Mouse (Mus musculus): ENCODE measurements around the gene Tm6sf1. TPM values are rescaled to one million over a fixed set of nuclear protein-coding genes. Genes with fewer than 3 reads are reported as not detected.

The Tm6sf1 gene
- polyA plus RNA-seq, 1 experiment from 2014 or later = 6.9 TPM

DNA sequence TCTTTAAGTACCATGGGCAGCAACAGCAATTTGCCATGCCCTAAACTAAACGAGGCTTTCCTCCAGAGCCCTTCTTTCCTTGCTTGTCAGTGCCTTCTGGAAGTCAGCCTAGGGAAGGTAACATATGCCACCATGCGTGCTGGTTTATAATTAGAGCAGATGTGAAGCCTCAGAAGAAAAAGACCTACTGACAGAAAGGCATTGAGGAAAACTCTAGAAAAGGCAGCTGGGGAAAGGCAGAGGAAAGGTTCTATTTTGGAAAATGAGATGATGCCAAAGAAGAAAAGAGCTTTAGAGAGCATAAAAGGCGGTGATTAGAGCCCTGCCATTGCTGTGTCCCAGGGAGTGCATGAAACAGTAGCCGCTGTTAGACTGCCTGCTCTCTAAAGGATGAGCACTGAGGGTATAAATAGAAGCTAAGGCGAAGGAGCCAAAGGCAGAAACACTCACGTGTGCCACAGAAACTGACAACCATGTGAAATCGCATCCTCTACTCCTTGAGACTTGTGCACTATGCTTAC, 18.1 kb upstream of the Tm6sf1 start:
- no peak overlapping the region for H3K9ac ChIP-seq

DNA sequence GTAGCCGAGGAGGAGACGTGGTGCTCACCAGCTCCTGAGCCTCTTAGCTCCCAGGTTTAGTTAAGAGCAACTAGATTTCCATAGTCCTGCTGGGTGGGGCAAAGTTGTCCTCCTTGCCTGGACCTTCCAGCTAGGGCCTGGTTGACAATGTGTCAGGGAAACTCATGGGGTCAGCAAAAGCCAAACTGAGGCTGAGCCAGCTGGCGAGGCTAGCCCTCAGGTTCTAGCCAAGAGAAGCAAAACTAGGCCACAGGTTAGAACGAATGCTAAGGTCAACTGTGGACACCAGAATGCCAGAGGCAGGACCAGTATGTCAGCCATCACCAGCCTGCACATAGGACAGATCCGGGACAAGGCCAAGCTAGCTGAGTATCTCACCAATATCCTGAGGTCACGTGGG, 17.4 kb upstream of the Tm6sf1 start:
- ATAC-seq (ENCODE audit: low read depth) = no peak
- Histone ChIP-seq H3K9me3 (replicated peaks) (no peaks in the 10 kb centered on the region), H3K4me3 (replicated peaks) (no peak overlapping the region), H3K27ac (no peak overlapping the region), H3K9ac (no peak overlapping the region), H3K4me2 (no peak overlapping the region), H3K27me3 (no peaks in the 10 kb centered on the region), H3K36me3 (no peaks in the 10 kb centered on the region), H3K4me1 (replicated peaks) (no peaks in the 10 kb centered on the region)
- WGBS (ENCODE audit: insufficient replicate concordance) = 64% methylated on average over 6 of the region's 6 CpGs
- DNase-seq = no peak

More for the DNA sequence above, 18.1 kb upstream of the Tm6sf1 start:
- Histone ChIP-seq H3K4me1 (replicated peaks) (no peaks in the 10 kb centered on the region), H3K9me3 (replicated peaks) (no peaks in the 10 kb centered on the region), H3K4me3 (replicated peaks) (no peak overlapping the region), H3K27ac (no peak overlapping the region), H3K36me3 (no peaks in the 10 kb centered on the region), H3K4me2 (no peak overlapping the region), H3K27me3 (no peaks in the 10 kb centered on the region)
- ATAC-seq (ENCODE audit: low read depth) (no peak), DNase-seq (no peak)
- 51% methylated on average over 7 of the region's 7 CpGs for WGBS (ENCODE audit: insufficient replicate concordance)

DNA sequence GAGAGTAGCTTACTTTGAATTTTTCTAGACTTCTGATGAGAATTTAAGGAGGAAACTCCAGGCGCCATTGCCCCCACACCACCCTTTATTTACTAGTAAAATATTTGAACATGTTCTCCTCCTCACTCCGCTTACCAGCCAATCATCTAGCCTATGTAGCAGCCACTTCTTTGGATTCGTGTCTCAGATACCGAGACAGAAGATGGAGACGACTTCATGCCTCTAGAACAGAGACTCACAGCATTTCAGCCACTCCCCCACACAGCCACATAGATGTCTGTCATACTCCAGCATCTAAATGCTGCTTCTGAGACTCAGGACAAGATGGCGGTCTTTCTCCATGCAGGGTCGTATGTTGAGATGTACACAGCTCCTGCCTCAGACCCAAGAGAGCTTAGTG, 16.7 kb upstream of the Tm6sf1 start:
- DNase-seq (no peak), ATAC-seq (ENCODE audit: low read depth) (no peak)
- H3K4me3 ChIP-seq (replicated peaks) = no peak overlapping the region
- H3K27ac ChIP-seq = no peak overlapping the region
- 0 out of 2 replicates have a peak, but pooled peaks cover under 1% of the 10 kb centered on the region for H3K27me3 ChIP-seq
- no peak overlapping the region for H3K4me2 ChIP-seq
- H3K9ac ChIP-seq = no peak overlapping the region
- no peaks in the 10 kb centered on the region for H3K9me3 ChIP-seq (replicated peaks)
- 70% methylated on average over 7 of the region's 7 CpGs for WGBS (ENCODE audit: insufficient replicate concordance)
- H3K4me1 ChIP-seq (replicated peaks) = no peaks in the 10 kb centered on the region
- H3K36me3 ChIP-seq = no peaks in the 10 kb centered on the region

DNA sequence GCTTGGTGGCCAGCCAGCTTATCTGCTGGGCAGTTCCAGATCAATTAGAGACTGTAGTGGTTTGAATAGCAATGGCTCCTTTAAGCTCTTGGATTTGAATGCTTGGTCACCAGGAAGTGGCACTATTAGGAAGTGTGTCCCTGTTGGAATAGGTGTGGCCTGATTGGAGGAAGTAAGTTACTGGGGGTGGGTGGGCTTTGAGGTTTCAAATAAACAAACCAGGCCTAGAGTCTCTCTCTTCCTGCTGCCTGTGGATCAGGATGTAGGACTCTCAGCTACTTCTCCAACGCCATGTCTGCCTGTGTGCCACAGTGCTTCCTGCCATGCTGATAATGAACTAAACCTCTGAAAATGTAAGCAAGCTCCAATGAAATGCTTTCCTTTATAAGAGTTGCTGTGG, 15.8 kb upstream of the Tm6sf1 start:
- ATAC-seq (ENCODE audit: low read depth) = no peak
- no peak for DNase-seq
- Histone ChIP-seq H3K27ac (no peak overlapping the region), H3K9ac (no peak overlapping the region), H3K4me3 (replicated peaks) (no peak overlapping the region), H3K36me3 (no peaks in the 10 kb centered on the region), H3K4me1 (replicated peaks) (no peaks in the 10 kb centered on the region), H3K9me3 (replicated peaks) (no peaks in the 10 kb centered on the region), H3K4me2 (no peak overlapping the region), H3K27me3 (peaks cover 9% of the 10 kb centered on the region; the same call in 1 of the 2 replicates)
- 30% methylated on average over 1 of the region's 1 CpGs for WGBS (ENCODE audit: insufficient replicate concordance)

DNA sequence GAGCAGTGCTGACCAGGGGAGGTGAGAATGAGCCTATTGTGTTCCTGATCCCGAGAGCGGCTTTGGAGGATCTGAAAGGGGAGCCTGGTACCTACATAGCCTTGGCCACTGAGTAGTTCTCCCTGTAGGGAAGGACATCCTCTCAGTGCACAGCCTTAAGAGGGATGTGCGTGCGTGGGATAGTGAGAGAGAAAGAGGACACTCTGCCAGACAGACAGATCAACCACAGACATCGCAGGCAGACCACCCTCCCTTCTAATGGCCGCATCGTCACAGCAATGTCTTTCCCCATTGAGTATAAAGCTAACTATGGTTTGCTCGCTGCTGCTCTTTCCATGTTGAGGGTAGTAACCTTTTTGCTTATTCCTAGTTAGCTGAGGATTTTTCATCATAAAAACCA, 14.9 kb upstream of the Tm6sf1 start:
- Histone ChIP-seq H3K4me1 (replicated peaks) (no peaks in the 10 kb centered on the region), H3K4me3 (replicated peaks) (no peak overlapping the region), H3K9me3 (replicated peaks) (no peaks in the 10 kb centered on the region), H3K36me3 (no peaks in the 10 kb centered on the region), H3K9ac (no peak overlapping the region), H3K27ac (no peak overlapping the region), H3K27me3 (peaks cover 9% of the 10 kb centered on the region; the same call in 1 of the 2 replicates), H3K4me2 (no peak overlapping the region)
- WGBS (ENCODE audit: insufficient replicate concordance) = 74% methylated on average over 8 of the region's 8 CpGs
- ATAC-seq (ENCODE audit: low read depth) = no peak
- no peak for DNase-seq

DNA sequence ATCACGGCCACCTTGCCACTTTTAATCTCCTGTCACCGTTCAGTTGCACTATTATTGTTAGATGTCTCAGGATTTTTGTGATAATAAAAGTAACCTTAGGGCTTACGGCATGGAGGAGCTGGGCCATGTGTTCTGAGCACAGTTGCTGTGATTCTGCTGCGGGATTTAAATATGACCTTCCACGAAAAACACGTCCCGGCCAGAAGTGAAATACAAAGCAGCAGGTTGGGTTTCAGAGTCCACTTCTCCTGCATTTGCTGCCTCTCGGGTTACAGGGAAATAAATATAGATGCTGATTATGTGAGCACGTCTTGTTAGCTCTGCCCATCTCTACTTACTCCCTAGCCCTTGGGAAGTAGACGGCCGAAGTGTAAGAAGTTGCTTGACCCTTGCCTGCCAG, 14.0 kb upstream of the Tm6sf1 start:
- WGBS (ENCODE audit: insufficient replicate concordance) = 72% methylated on average over 11 of the region's 11 CpGs
- no peak for ATAC-seq (ENCODE audit: low read depth)
- no peaks in the 10 kb centered on the region for H3K4me1 ChIP-seq (replicated peaks)
- no peaks in the 10 kb centered on the region for H3K36me3 ChIP-seq
- DNase-seq = no peak
- H3K27ac ChIP-seq = no peak overlapping the region
- H3K9me3 ChIP-seq (replicated peaks) = no peaks in the 10 kb centered on the region
- H3K27me3 ChIP-seq = peaks cover 9% of the 10 kb centered on the region; the same call in 1 of the 2 replicates
- H3K4me3 ChIP-seq (replicated peaks) = no peak overlapping the region
- H3K4me2 ChIP-seq = no peak overlapping the region
- H3K9ac ChIP-seq = no peak overlapping the region

DNA sequence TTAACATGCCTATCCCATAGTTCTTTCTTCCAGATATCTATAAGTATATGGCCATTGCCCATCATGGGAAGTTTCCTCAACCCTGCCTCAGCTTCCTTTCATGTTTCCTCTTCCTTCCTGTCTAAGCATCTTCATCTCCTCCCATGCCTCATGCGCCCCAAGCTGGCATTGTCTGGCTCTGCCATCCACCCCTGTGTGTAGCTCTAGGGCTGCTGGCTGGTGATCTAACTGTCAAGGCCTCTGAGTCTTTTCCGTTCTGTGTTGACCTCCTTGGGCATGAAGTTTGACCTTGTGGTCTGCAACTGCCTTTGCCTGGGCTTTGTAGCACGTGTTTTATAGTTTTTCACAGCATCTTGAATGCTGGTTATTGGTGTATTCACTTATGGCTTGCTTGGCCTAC, 13.5 kb upstream of the Tm6sf1 start:
- Histone ChIP-seq H3K4me2 (no peak overlapping the region), H3K27me3 (peaks cover 9% of the 10 kb centered on the region; the same call in 1 of the 2 replicates), H3K4me1 (replicated peaks) (no peaks in the 10 kb centered on the region), H3K27ac (no peak overlapping the region), H3K36me3 (no peaks in the 10 kb centered on the region), H3K9ac (no peak overlapping the region), H3K9me3 (replicated peaks) (no peaks in the 10 kb centered on the region), H3K4me3 (replicated peaks) (no peak overlapping the region)
- no peak for DNase-seq
- ATAC-seq (ENCODE audit: low read depth) = no peak
- 61% methylated on average over 3 of the region's 3 CpGs for WGBS (ENCODE audit: insufficient replicate concordance)

DNA sequence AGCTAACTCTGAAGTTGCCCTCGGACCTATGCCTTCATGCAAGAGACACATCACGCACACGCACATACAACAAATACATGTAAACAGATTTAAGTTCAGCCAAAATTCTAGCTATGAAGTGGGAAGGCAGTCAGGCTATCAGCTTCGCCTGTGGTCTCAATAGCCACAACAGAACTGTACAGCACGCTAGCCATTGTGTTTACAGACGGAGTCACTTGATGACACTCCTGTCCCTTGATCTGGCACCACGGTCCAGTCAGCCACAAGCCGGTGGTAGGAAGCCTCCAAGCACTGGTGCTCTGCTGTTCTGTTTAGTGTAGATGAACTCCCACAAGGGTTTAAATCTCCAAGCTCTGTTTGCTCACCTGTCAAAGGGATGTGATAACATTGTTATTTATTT, 12.8 kb upstream of the Tm6sf1 start:
- no peak overlapping the region for H3K27ac ChIP-seq
- H3K27me3 ChIP-seq = peaks cover 9% of the 10 kb centered on the region; the same call in 1 of the 2 replicates
- no peaks in the 10 kb centered on the region for H3K4me1 ChIP-seq (replicated peaks)
- H3K9me3 ChIP-seq (replicated peaks) = no peaks in the 10 kb centered on the region
- no peak overlapping the region for H3K4me3 ChIP-seq (replicated peaks)
- no peak overlapping the region for H3K9ac ChIP-seq
- DNase-seq = no peak
- H3K4me2 ChIP-seq = no peak overlapping the region
- WGBS (ENCODE audit: insufficient replicate concordance) = 67% methylated on average over 8 of the region's 8 CpGs
- no peaks in the 10 kb centered on the region for H3K36me3 ChIP-seq
- ATAC-seq (ENCODE audit: low read depth) = no peak

DNA sequence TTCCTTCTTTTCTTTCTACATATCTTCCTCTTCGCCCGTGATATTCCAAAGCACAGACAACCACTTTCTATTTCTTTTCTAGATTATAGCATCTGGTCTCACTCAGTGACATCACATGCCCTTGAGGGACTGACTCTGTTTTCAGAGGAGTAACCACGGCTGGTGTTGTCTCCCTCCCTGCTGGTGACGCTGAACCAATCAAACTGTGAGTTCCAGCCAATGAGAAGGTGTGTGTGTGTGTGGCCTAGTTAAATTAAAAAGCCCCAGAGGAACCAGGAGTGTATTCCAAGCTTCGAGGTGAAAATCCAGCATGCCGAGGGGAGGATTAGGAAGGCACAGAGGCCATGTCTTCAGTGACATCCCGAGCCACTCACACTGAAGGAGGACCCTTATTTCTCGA, 11.8 kb upstream of the Tm6sf1 start:
- no peak overlapping the region for H3K9ac ChIP-seq
- no peak overlapping the region for H3K4me3 ChIP-seq (replicated peaks)
- no peak overlapping the region for H3K27ac ChIP-seq
- H3K36me3 ChIP-seq = no peaks in the 10 kb centered on the region
- WGBS (ENCODE audit: insufficient replicate concordance) = 50% methylated on average over 8 of the region's 8 CpGs
- H3K9me3 ChIP-seq (replicated peaks) = no peaks in the 10 kb centered on the region
- H3K4me1 ChIP-seq (replicated peaks) = no peaks in the 10 kb centered on the region
- no peak for DNase-seq
- H3K4me2 ChIP-seq = no peak overlapping the region
- H3K27me3 ChIP-seq = peaks cover 9% of the 10 kb centered on the region; the same call in 1 of the 2 replicates
- ATAC-seq (ENCODE audit: low read depth) = no peak

DNA sequence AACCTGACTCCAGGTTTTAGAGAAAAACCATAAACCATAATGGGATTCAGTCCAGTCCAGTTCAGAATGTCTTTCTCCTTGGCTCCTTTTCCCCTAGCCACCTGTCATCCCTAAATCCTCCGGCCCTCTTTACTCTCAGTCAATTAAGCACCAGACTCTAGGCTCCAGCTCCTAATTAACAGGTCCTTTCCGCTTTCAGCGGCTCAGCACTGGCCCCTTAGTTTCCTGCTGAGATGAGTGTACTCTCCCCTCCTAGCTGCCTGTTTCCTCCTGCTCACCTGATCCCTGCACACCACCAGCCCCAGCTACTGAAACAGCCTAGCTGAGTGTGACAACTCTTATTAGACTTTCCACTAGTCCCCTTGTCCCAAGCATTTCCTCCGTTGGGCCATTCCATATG, 11.0 kb upstream of the Tm6sf1 start:
- H3K9ac ChIP-seq = no peak overlapping the region
- no peaks in the 10 kb centered on the region for H3K4me1 ChIP-seq (replicated peaks)
- H3K9me3 ChIP-seq (replicated peaks) = no peaks in the 10 kb centered on the region
- H3K4me2 ChIP-seq = no peak overlapping the region
- H3K27ac ChIP-seq = no peak overlapping the region
- H3K27me3 ChIP-seq = peaks cover 9% of the 10 kb centered on the region; the same call in 1 of the 2 replicates
- ATAC-seq (ENCODE audit: low read depth) = no peak
- WGBS (ENCODE audit: insufficient replicate concordance) = 72% methylated on average over 4 of the region's 4 CpGs
- H3K4me3 ChIP-seq (replicated peaks) = no peak overlapping the region
- H3K36me3 ChIP-seq = no peaks in the 10 kb centered on the region
- DNase-seq = no peak

DNA sequence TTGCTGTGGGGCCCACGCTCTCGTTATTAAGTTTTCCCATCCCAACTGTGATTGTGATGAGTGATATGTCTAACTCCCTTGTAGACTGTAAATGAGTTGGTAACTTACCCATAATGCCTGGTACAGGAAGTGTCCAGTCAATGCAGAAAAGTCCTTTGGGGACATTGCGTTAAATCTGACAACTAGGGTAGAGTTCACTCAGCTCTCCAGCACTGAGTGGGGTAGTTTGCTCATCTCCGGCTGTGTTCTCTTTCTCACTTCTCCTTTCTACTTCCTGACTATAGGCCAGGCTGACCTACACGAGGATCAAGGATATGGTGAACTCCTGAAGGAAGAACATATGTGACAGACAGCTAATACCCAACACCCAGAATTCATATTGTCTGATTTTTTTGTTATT, 9.6 kb upstream of the Tm6sf1 start:
- H3K27me3 ChIP-seq = peaks cover 9% of the 10 kb centered on the region; the same call in 1 of the 2 replicates
- H3K4me2 ChIP-seq = no peak overlapping the region
- no peaks in the 10 kb centered on the region for H3K9me3 ChIP-seq (replicated peaks)
- ATAC-seq (ENCODE audit: low read depth) (0 out of 2 replicates have a peak, but pooled peaks have one; percentile 20), DNase-seq (no peak)
- 32% methylated on average over 5 of the region's 5 CpGs for WGBS (ENCODE audit: insufficient replicate concordance)
- H3K9ac ChIP-seq = no peak overlapping the region
- H3K4me3 ChIP-seq (replicated peaks) = no peak overlapping the region
- H3K4me1 ChIP-seq (replicated peaks) = peaks cover under 1% of the 10 kb centered on the region; the same call in 1 of the 2 replicates
- H3K27ac ChIP-seq = no peak overlapping the region
- H3K36me3 ChIP-seq = no peaks in the 10 kb centered on the region

DNA sequence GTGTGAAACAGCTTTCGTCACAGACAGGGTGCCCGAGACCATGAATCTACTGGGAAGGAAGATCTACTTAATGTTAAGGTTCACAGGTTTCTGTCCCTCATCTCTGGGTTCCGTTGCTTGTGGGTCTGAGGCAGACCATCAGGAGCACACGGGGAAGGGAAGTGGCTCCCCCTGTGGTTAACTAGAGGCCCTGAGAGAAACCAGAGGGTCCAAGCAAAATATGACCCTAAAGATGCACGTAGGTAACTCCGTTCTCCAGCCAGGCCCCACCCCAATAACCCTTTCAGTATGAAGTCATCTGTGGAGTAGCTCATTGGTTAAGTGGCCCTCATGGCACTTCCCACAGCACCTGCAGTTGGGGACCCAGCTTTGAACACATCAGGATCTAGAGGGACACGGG, 9.2 kb upstream of the Tm6sf1 start:
- Histone ChIP-seq H3K36me3 (no peaks in the 10 kb centered on the region), H3K27ac (no peak overlapping the region), H3K4me2 (no peak overlapping the region), H3K9ac (no peak overlapping the region), H3K4me3 (replicated peaks) (no peak overlapping the region), H3K9me3 (replicated peaks) (no peaks in the 10 kb centered on the region), H3K27me3 (peaks cover 9% of the 10 kb centered on the region; the same call in 1 of the 2 replicates), H3K4me1 (replicated peaks) (peaks cover 4% of the 10 kb centered on the region)
- ATAC-seq (ENCODE audit: low read depth) (no peak), DNase-seq (no peak)
- 50% methylated on average over 7 of the region's 7 CpGs for WGBS (ENCODE audit: insufficient replicate concordance)
